Mouse (Mus musculus): ENCODE data around the gene AC124108.1. TPM values are rescaled to one million over a fixed set of nuclear protein-coding genes. Genes with fewer than 3 reads are reported as not detected.

AC124108.1 gene
- total RNA-seq (2023) = not detected in 4 replicates

GRCm38 (mm10) chr1:132191093-132191785, at the start of gene AC124108.1, which contains the start of gene Lemd1:
Gene AC124108.1 (plus strand): TSS chr1:132191457.
Gene Lemd1 (plus strand): TSS chr1:132191431.

GRCm38 (mm10) chr1:132229667-132230066, 38.4 kb downstream of the AC124108.1 start, which contains the start of gene Gm10188:
Gene Gm10188 (minus strand): TSS chr1:132229767.

Other genes with a start within 250 kb of the AC124108.1 start
- gene Slc45a3, start 228.5 kb upstream of the AC124108.1 start, total RNA-seq (2023) = 0.51 to 1.5 TPM (median 1.1 TPM) in 4 replicates
- gene Elk4, start 183.8 kb upstream of the AC124108.1 start, total RNA-seq (2023) = 332 to 367 TPM (median 348 TPM) in 4 replicates
- 0.52 TPM in 1 of 4 replicates, not detected in the others for gene Mfsd4a, start 123.4 kb upstream of the AC124108.1 start, total RNA-seq (2023)
- 0.49 to 0.66 TPM in 2 of 4 replicates, not detected in the others for gene Cdk18, start 51.8 kb upstream of the AC124108.1 start, total RNA-seq (2023)
- gene Lemd1, start within 50 bp of the AC124108.1 start, total RNA-seq (2023) = not detected in 4 replicates
- gene Gm10188, start 38.3 kb downstream of the AC124108.1 start, total RNA-seq (2023) = not detected in 4 replicates
- 0.14 TPM in 1 of 4 replicates, not detected in the others for gene Klhdc8a, start 107.2 kb downstream of the AC124108.1 start, total RNA-seq (2023)
- 106 to 126 TPM (median 124 TPM) in 4 replicates for gene Nuak2, start 124.7 kb downstream of the AC124108.1 start, total RNA-seq (2023)
- gene Tmcc2, start 199.8 kb downstream of the AC124108.1 start, total RNA-seq (2023) = 0.46 to 1.4 TPM (median 0.88 TPM) in 4 replicates
- gene Dstyk, start 226.1 kb downstream of the AC124108.1 start, total RNA-seq (2023) = 18.3 to 26.1 TPM (median 24.4 TPM) in 4 replicates

Data from B cell, adult 62 days (primary cell).